Mouse (Mus musculus) thymus, postnatal 4 days (tissue): ENCODE results near the gene Arl6ip4.
A peak's percentile ranks its signal among the peaks of the same experiment; 100 is the strongest.

Experiments
- DNase-seq: peaks from one replicate; pipeline ENCODE4 v3.0.0; 2021

Gene Arl6ip4

DNA sequence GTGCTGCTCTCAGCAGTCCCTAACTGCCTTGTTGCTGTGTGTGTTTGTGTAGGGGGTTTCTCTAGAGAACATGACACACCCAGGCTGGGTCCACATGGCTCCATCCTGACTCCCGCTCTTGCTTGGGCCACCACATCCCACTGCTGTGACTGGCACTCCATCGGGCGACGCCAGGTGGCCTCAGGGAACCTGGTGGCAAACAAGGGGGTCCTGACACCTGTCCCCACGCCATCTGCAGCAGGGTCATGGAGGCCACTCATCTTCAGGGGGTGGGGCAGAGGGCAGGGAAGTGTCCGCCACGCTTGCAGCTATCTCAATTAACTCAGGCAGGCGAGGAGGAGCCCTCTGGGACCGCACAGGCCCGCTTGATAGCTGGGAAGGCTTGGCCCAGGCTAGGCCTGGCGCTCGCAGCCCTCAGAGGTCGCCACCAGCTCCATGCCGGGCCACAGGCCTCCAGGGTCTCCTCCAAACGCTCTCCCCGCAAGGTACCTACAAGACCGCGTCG, 20.8 kb upstream of the Arl6ip4 start:
- DNase-seq = peak; percentile 46

GRCm38 (mm10) chr5:124095596-124096232, 20.2 kb upstream of the Arl6ip4 start, which contains the start of gene Abcb9:
Abcb9 (minus strand) TSS chr5:124095798.
- DNase-seq = peak; percentile 98

- DNase-seq = no peak
These were observed 17.0 kb upstream of the Arl6ip4 start for GRCm38 (mm10) chr5:124098923-124099322.

- no peak for DNase-seq
These were observed 15.5 kb upstream of the Arl6ip4 start for GRCm38 (mm10) chr5:124100128-124101044.

GRCm38 (mm10) chr5:124102326-124102725, 13.6 kb upstream of the Arl6ip4 start:
- DNase-seq = no peak

DNA sequence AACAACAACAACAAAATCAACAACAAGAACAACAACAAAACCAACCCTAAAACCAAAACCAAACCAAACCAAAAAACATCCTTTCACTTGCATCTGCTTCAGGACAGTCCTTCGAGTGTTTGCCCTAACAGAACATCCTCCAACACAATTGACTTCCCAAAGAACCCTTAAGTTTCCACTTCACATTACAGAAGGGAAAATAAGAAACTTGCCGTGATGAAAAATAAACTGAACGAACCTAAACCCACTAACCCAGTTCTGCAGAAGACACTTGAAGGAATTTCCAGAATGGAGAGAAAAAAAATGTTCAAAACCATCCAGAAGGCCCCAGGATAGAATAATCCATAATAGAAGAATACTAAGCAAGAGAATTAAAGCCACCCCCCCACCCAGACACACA, 12.9 kb upstream of the Arl6ip4 start:
- DNase-seq = no peak

GRCm38 (mm10) chr5:124103552-124103951, 12.3 kb upstream of the Arl6ip4 start:
- no peak for DNase-seq

DNA sequence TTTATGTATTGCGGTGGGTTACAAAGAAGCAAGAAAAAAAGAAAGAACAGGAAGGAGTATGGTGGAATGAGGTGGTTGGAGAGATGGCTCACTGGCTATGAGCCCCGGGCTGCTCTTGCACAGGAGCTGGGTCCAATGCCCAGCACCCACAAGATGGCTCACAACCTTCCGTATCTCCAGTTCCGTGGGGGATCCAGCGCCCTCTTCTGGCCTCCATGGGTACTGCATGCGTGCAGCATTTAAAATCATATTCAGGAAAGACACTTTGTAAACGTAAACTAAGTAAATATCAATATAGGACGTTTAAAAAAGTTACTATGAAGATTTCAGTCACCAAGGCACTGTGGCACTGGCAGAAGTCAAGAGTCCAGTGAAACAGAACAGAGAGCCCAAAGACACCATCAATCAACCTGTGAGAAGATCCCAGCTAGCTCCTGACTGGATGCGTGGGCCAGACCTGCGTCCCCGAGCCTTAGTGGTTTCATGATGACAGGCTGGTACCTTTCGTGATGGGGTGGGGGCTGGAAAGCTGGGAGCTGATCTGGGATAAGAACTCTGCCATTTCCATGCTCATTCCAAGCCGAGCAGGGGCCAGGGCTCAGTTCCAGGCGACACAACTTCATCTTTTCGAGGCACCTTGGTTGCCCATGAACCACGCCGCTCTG, 4.7 kb upstream of the Arl6ip4 start:
- DNase-seq = peak; percentile 81

DNA sequence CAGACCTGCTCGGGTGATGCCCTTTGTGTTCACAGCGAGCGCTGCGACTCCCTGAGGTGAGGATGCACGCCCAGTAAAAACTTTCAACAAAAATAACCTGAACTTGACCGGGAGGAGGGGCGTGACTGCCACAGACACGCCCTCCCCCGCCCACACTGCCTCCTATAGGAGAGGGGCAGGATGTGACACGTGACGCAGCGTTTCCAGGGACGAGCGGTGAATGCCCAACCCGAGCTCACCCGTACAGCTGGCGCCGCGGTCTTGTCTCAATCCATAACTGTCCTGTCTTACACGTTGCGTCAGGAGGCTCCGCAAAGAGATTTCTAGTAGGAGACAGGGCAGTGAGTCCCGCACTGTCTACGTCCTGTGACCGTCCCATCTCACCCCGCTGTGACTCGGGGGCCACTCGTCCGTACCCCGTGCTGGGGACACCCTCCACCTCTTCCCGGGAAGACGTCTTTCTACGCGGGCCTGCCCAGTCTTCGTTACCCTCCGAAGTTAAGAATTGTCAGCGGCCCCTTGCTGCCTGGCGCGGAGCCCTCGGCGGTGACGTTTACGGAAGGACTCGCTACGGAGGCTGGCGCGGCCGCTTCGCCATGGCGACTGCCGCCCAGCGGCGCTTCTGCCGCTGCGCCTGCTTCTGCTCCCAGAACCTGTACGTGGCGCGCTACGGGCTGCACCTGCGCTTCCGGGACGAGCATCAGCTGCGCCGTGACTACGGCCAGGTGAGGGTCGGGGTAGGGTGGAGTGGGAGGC, 4.0 kb upstream of the Arl6ip4 start, which contains the start of gene Ogfod2:
TSS of gene Ogfod2 (plus strand) at position 556 of the 756 bp plus-strand sequence.
- peak; percentile 97 for DNase-seq

DNA sequence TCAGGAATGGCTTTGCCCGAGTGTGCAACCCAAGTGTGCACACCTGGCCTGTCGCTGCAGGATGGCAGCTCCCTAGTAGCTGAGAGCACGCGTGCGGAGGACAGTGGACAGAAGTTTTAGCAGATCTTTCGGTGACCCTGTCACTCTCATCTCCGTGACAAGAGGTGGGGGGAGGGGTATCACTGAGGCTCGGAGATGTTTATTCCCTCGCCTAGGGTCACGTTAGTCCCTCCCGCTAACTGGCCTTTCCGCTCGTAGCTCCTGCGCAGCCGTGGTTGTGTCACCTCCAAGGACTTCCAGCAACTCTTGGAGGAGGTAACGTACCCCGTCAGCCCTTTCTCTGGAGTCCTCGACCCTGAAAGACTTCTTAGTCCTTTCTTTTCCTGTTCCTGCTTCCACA, 3.4 kb upstream of the Arl6ip4 start:
- no peak for DNase-seq

DNA sequence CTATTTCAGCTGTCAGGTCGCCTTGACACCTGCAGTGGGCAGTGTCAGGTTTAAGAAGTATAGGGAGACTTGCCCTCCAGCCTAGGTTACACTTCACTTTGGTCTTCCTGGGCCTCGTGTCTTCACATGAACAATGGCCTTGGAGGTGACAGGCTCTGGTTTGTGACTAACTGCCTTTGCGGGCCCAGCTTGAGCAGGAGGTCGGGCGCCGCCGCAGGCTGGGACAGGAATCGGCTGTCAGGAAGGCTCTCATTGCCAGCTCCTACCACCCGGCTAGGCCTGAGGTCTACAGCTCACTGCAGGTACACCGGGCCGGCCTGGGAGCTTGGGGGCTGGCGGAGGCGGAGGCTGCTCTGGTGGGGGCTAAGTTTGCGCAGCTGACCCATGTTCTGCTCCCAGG, 2.9 kb upstream of the Arl6ip4 start:
- DNase-seq = peak; percentile 86

DNA sequence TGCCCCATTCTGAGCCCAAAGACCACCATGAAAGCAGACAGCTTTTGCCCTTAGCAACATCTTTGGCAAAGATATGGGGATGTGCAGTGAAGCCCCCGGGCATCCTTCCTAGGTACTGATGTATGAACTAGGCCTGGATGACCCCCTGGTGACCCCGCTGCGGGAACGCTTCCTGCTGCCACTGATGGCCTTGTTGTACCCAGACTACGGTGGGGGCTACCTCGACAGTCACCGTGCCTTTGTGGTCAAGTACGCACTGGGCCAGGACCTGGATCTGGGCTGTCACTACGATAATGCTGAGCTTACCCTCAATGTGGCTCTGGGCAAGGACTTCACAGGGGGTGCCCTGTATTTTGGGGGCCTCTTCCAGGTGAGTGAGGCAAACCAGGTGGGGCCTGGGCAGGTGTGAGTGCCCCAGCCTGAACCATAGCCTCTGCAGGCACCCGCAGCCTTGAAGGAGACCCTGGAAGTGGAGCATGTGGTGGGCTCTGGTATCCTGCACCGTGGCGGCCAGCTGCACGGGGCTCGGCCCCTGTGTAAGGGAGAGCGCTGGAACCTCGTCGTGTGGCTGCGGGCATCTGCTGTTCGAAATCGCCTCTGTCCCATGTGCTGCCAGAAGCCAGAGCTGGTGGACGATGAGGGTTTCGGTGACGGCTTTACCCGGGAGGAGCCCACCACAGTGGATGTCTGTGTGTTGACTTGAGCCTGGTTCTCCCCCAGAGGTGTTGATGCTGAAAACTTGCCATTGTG, 1.4 kb upstream of the Arl6ip4 start:
- no peak for DNase-seq

DNA sequence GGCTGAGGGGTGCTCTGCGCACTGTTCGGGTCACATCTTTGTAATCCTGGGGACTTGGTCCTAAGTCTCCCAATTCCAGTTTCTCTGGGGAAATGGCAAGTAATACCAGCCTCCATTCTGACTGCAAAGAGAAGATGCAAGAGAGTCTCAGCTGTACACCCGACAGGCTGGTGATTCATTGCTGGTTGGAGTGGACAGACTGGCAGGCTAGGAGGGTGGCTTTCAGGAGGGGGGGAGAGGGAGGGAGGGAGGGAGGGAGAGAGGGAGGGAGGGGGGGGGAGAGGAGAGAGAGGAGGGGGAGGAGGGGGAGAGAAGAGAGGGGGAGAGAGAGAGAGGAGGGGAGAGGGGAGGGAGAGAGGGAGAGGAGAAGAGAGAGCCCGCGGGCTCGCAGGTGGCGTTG, 358 bp upstream of the Arl6ip4 start:
- DNase-seq = no peak

DNA sequence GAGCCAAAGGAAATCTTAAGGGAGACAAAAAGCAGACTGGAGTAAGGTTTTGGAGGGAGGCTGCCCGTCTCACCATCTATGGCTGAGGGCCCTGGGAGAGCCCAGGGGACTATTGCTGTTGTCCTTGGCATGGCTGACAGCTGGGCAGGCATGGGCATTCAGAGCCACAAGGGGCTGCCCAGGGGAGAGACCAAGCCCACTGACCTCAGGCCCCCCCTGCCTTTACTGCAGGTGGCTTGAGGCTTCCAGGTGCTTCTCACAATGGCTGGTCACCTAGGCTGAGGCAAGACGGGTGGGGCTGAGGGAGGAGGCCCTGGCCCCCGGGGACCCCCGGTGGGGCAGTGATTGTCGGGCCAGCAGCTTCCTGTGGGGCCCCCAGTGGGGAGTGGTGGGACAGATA, 3.3 kb downstream of the Arl6ip4 start:
- DNase-seq = no peak

DNA sequence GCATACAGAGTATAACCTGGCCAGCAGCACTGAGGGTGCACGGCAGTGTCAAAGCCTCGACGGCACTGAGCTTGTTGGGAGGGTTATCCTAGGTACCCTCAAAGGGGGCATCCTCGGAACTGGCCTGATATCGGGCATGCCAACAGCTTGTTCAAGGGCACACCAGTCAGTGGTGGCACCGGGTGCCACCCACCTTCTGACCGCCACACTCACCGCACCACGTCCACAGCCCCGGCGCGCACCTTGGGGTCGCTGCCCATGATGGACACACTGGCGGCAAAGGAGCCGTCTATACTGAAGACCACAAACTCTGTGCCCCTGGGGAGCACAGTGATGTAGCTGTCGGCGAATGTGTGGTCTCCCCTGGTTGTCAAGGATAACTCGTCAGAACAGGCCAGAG, 6.5 kb downstream of the Arl6ip4 start:
- DNase-seq = no peak

DNA sequence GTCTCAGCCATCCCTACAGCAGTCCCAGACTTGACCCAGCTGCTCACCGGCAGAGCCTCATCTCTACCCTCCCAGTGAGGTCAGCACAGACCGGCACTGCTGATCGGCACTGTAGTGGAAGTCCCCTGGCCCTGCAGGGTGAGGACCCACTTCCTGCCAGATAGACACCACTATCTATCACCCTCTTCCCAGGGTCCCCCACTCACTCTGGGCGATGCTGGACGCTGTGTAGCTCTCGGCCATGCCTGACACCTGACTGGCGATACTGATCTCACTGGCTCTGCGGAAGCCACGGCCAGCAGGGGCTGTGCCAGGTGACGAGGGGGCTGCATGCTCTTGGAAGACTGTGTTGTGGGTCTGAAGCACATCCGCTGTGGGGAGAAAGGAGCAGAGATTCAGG, 9.2 kb downstream of the Arl6ip4 start:
- no peak for DNase-seq

DNA sequence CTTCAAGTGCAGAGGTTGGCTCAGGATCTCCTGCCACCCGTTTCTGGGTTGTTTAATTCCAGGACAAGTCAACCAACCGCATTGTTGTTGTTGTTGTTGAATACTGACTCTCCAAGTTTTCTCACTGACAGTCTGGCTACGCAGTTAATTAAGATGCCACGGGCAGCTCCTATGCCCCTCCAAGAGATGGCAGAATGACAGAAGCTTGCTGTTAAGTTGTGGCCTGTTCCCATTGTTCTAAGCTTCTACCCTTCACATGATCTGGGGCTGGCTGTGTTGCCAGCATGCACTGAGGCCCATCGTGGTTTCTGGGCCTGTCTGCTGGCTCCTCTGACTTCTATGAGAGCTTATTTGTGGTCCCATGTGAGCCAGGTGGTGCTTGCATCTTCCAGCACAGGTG, 18.4 kb downstream of the Arl6ip4 start:
- DNase-seq = no peak

DNA sequence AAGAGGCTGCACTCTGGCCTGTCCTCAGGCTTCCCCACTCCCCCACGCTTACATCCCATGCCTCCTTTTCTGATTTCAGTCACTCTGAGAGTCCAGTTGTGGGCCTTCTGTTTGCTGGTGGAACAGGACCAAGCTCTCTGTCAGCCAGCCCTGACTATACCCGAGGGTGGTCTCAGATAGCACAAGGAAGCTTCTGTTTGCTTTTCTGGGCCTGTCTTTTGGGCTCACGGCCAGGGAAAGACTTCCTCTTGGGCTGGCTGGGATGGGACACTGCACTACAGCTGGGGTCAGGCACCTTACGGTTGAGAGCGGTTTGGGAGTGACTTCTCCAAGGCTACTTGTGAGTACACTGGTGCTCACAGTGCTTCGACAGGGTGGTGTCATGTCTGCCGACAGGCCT, 22.2 kb downstream of the Arl6ip4 start:
- no peak for DNase-seq

DNA sequence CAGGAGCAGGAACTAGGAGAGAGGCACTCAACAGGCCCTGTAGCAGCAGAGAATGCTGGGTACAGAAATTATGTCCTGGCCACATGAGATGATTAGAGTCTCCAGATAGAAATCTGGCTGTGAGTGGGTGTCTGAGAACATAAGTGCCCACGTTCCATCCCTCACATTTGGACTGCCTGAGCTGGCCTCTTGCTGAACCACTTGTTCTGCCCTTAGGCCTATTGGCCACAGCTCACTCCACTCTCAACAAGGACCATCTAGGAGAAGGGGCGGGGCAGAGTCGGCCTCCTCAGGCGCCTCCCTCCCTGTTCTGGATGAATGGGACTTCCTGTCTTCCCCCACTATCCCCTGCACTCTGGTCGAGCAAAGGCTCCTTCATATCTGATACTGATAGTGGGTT, 33.1 kb downstream of the Arl6ip4 start:
- no peak for DNase-seq

GRCm38 (mm10) chr5:124150895-124151294, 35.0 kb downstream of the Arl6ip4 start:
- DNase-seq = no peak

DNA sequence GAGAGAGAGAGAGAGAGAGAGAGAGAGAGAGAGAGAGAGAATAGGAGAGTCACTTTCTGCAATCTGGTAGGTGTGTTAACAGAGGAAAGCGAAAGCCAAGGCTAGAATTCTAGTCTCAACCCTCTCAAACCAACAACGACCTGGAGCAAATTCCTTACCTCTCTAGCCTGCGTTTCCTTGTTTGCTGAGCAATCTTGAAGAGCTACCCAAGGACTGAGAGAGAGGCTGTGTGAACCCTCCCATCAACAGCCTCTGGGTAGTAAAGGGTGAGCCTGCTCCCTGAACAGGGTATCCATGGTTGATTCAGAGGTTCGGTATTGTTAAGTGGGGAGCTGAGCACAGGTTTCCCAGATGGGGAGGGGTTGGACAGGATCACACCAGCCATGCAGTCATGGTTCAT, 36.8 kb downstream of the Arl6ip4 start:
- DNase-seq = no peak

- no peak for DNase-seq
These were observed 40.1 kb downstream of the Arl6ip4 start for GRCm38 (mm10) chr5:124155943-124156342.
